Mouse (Mus musculus) neural tube, embryonic 12.5 days (tissue): ENCODE data around the gene Snx17. TPM values are rescaled to one million over a fixed set of nuclear protein-coding genes. Genes with fewer than 3 reads are reported as not detected.
"Not testable (repeated sequence)": the region's sequence is repeated elsewhere in the genome, so short reads cannot be mapped to it uniquely, and the experiment has no call there.

Experiments
- ATAC-seq: fragments of 200-750 bp; cut with Nextera tagmentation; 2 replicates; pipeline ENCODE4 v1.8.0; 2017; ENCODE audit warnings: low read depth, mild to moderate bottlenecking, moderate TSS enrichment, moderate library complexity; ENCODE audit not compliant: low FRiP score
- H3K27ac ChIP-seq: fragments of 300-500 bp; sonication (generic); 2 replicates; pipeline ENCODE4 v1.5.1; 2016
- H3K27me3 ChIP-seq: fragments of 300-500 bp; sonication (generic); replicated peaks from 2 replicates; pipeline ENCODE4 v1.6.1; 2016; ENCODE audit warnings: mild to moderate bottlenecking
- H3K36me3 ChIP-seq: fragments of 300-500 bp; sonication (generic); 2 replicates; pipeline ENCODE4 v1.6.1; 2016; ENCODE audit warnings: mild to moderate bottlenecking
- H3K4me1 ChIP-seq: fragments of 300-500 bp; sonication (generic); 2 replicates; pipeline ENCODE4 v1.6.1; 2016
- H3K4me2 ChIP-seq: fragments of 300-500 bp; sonication (generic); replicated peaks from 2 replicates; pipeline ENCODE4 v1.6.1; 2016; ENCODE audit warnings: mild to moderate bottlenecking
- H3K4me3 ChIP-seq: fragments of 300-500 bp; sonication (generic); 2 replicates; pipeline ENCODE4 v1.5.1; 2016
- H3K9ac ChIP-seq: fragments of 300-500 bp; sonication (generic); 2 replicates; pipeline ENCODE4 v1.6.1; 2016; ENCODE audit warnings: mild to moderate bottlenecking
- H3K9me3 ChIP-seq: fragments of 300-500 bp; sonication (generic); 2 replicates; pipeline ENCODE4 v1.6.1; 2016; ENCODE audit warnings: mild to moderate bottlenecking
- WGBS: fragments of 180-500 bp; shearing (Covaris S2); methylation state at CpG from one replicate; pipeline ENCODE4 v1.1.7; 2016; 5-methylcytosine and 5-hydroxymethylcytosine counted together
- polyA plus RNA-seq: library from polyadenylated mRNA; unstranded; fragments of >200 nt; fragmentation: Nextera tagmentation; extraction: Ambion mirVana; gene quantifications from 2 replicates; pipeline ENCODE4 v1.2.1, GENCODE M21; 2016

The Snx17 gene
- polyA plus RNA-seq, 1 experiment from 2014 or later = 131 TPM

DNA sequence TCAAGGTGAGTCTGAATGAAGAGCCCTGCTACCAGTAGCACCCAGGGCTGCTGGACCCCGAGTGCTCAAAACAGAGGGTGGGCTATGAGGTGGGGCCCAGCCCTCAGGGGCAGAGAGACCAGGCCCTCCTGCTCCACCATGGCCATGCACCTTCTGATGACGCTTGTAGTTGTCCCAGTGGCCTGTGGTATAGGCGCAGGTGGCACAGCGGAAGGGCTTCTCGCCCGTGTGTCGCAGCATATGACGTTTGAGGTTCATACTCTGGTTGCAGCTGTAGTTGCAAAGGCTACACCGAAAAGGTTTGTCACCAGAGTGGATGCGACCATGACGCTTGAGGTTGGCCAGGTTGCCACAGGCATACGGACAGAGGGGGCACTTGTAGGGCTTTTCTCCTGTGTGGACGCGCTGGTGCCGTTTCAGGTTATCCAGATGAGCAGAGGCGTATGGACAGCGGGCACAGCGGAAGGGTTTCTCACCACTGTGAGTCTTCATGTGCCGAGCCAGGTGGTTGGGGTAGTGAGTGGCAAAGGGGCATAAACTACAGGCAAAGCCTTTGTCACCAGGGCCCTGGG, 6.4 kb downstream of the Snx17 start:
- no peak overlapping the region for H3K9ac ChIP-seq
- 93% methylated on average over 19 of the region's 19 CpGs for WGBS
- no peak overlapping the region for H3K27ac ChIP-seq
- ATAC-seq = no peak
- H3K4me1 ChIP-seq = peaks cover 25% of the 10 kb centered on the region
- peaks cover 84% of the 10 kb centered on the region for H3K36me3 ChIP-seq
- no peak overlapping the region for H3K4me3 ChIP-seq
- H3K9me3 ChIP-seq = peaks cover 5% of the 10 kb centered on the region
- no peak overlapping the region for H3K4me2 ChIP-seq
- no peaks in the 10 kb centered on the region for H3K27me3 ChIP-seq

DNA sequence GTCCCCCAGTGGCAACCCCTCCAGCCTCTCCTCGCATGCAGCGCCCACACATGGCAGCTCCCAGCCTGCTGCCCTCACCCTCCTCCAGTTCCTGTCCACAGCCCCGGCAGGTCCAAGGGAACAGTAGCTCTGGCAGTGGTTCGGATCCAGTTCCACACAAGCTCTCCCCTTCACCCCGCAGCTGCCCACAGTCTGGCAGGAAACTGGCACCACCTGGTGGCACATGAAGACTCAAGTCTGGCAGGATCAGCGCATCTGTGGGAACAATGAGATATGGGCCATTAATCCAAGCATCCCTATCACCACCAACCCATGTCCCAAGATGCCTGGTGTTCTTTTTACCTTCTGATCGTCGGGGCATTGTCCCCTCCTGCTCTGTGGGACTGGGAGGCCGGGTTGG, 6.9 kb downstream of the Snx17 start:
- WGBS = 87% methylated on average over 9 of the region's 9 CpGs
- H3K27ac ChIP-seq = no peak overlapping the region
- no peaks in the 10 kb centered on the region for H3K27me3 ChIP-seq
- ATAC-seq = no peak
- H3K9ac ChIP-seq = peak overlapping the region; percentile 17; the same call in 1 of the 2 replicates
- peaks cover 5% of the 10 kb centered on the region for H3K9me3 ChIP-seq
- peak overlapping the region; percentile 87; the same call in 1 of the 2 replicates for H3K4me2 ChIP-seq
- H3K36me3 ChIP-seq = peaks cover 84% of the 10 kb centered on the region
- H3K4me1 ChIP-seq = peaks cover 23% of the 10 kb centered on the region
- 0 out of 2 replicates have a peak overlapping the region, but pooled peaks have one; percentile 0 for H3K4me3 ChIP-seq

DNA sequence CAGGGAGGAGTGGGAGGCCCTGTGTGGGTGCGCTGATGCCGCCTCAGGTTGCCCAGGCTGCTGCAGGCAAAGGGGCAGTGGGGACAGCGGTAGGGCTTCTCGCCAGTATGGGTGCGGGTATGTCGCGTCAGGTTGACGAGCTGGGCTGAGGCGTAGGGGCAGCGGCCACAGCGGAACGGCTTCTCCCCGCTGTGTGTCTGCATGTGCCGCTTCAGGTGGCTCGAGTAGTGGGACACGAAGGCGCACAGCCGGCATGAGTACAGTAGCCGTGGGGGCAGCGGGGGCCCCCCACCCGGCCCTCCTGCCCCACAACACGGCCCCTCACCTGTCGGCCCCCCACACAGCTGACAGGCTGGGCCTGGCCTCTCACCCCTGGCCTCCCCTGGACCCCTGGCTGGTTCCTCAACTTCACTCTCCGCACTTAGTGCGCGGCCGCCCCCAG, 7.3 kb downstream of the Snx17 start:
- Histone ChIP-seq H3K27ac (no peak overlapping the region), H3K27me3 (no peaks in the 10 kb centered on the region), H3K4me3 (0 out of 2 replicates have a peak overlapping the region, but pooled peaks have one; percentile 0), H3K4me2 (peak overlapping the region; percentile 87), H3K36me3 (peaks cover 84% of the 10 kb centered on the region), H3K9me3 (peaks cover 5% of the 10 kb centered on the region), H3K4me1 (peaks cover 23% of the 10 kb centered on the region), H3K9ac (peak overlapping the region; percentile 17; the same call in 1 of the 2 replicates)
- no peak for ATAC-seq
- 90% methylated on average over 27 of the region's 27 CpGs for WGBS

DNA sequence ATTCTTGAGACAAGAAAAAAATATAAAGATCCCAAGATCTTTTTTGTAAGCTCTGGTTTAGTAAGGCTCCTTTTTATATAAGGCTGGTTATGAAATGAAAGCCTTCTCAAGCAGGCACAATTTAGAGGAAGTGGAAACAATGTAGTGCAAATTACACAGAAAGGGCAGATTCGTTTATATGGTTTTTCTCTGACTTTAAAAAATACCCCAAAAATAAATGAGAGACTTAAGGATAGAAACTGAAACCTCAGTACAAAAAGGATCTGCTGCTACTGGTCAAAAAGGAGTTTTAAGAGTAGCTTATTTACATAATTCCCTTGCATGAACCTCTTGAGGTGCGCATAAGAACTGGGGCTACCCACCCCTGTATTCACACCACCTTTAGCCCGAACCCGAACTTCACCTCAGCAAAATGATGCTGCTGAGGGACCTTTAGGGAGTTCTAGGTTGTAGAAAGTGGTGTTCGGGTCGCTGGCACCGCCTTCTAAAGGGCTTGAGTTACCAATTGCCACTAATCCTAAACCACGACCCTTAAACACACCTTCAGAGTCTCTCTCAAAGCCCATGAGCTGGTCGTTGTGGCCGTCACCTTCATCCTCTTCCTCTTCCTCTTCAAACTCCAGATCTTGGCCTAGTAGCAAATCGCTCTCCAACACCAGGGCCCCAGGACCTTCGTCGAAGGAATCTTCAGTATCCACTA, 8.2 kb downstream of the Snx17 start:
- WGBS = 21% methylated on average over 13 of the region's 13 CpGs
- Histone ChIP-seq H3K27me3 (no peaks in the 10 kb centered on the region), H3K4me1 (peaks cover 23% of the 10 kb centered on the region), H3K4me2 (peak overlapping the region; percentile 87), H3K4me3 (peak overlapping the region; percentile 88), H3K9ac (peak overlapping the region; percentile 88), H3K9me3 (peaks cover 5% of the 10 kb centered on the region), H3K36me3 (peaks cover 83% of the 10 kb centered on the region), H3K27ac (peak overlapping the region; percentile 72; the same call in 1 of the 2 replicates)
- ATAC-seq = no peak

DNA sequence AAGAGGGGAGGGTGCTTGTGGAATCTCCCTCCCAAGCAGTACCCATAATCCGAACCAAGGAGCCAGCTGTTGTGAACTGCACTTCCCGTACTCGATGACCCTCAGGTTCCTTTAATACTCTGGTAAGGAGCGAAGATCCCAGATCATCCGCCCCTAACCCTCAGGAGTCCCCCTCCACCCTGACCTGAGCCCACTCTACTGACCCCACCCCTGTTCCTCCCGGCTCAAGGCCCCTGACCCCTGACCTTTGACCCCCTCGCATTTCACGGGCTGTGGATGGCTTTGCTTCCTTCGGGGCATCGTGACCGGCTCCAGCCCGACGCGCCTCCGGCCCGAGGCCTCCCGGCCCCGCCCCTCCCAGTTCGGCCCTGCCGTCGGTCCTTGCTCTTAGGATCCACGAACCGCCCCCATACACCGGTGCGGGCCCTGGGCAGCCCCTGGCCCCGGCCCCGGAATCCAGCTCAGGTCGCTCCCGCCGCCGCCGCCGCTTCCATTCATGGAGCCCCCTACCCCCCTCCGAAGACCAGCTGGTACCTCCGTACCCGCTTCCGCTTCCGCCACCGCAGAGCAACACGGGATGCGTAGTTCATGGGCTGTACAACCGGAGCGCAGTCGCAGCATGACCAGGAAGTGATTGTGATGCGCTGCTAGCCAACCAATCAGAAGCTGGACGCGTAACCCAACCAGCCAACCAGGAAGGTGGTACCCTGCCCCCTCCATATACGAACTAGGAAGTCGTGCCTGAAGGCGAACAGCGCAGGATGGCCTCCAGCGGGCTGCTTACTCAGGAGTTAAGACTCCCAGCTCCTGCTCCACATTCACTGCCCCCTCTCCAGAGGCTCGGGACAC, 8.9 kb downstream of the Snx17 start, which contains the start of gene Zfp513:
TSS of gene Zfp513 (minus strand) at position 562 of the 849 bp plus-strand sequence.
- under 1% methylated on average over 53 of the region's 53 CpGs for WGBS
- peak; percentile 96 for ATAC-seq
- Histone ChIP-seq H3K9me3 (peaks cover 5% of the 10 kb centered on the region), H3K4me3 (peak within 1 kb of the TSS; percentile 88), H3K9ac (peak within 1 kb of the TSS; percentile 88), H3K27me3 (no peaks in the 10 kb centered on the region), H3K4me1 (peaks cover 23% of the 10 kb centered on the region), H3K4me2 (peak within 1 kb of the TSS; percentile 87), H3K36me3 (peaks cover 81% of the 10 kb centered on the region), H3K27ac (peak within 1 kb of the TSS; percentile 72)

DNA sequence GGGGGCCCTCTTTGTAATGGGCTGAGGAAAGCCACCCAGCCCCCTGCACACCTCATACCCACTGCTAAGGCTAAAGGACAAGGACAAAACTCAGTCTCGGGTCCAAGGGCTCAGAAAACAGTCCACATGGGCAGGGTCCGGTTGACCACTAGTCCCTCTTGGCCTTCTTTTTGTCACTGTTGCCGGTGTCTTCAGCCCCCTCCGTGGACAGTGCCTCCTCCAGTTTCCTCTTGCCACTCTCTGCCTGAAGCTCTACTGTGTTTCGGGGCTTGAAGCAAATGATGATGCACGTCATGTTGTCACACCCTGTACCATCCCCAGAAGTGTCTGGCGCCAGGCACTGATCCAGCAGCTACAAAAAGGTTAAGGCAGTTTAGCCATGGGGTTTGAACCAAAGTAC, 9.9 kb downstream of the Snx17 start:
- 84% methylated on average over 7 of the region's 7 CpGs for WGBS
- peak overlapping the region; percentile 43 for H3K4me3 ChIP-seq
- peak overlapping the region; percentile 87 for H3K4me2 ChIP-seq
- ATAC-seq = 0 out of 2 replicates have a peak, but pooled peaks have one; percentile 27
- H3K36me3 ChIP-seq = peaks cover 81% of the 10 kb centered on the region
- no peaks in the 10 kb centered on the region for H3K27me3 ChIP-seq
- H3K27ac ChIP-seq = peak overlapping the region; percentile 62; the same call in 1 of the 2 replicates
- peaks cover 23% of the 10 kb centered on the region for H3K4me1 ChIP-seq
- H3K9ac ChIP-seq = peak overlapping the region; percentile 47
- peaks cover 5% of the 10 kb centered on the region for H3K9me3 ChIP-seq

DNA sequence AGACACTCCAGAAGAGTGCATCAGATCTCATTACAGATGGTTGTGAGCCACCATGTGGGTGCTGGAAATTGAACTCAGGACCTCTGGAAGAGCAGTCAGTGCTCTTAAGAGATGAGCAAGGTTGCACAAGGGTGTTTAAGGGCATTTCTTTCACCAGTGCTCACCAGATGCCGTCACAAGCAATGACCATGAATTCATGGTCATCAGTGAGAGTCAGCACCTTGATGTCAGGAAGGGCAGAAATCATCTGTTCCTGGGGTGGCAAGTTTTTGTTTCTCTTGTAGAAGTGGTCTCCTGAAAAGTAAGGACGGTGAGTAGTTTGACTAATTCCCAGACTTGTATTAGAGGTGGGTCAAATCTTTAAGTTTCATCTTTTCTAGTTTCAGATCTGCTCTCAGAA, 10.8 kb downstream of the Snx17 start:
- Histone ChIP-seq H3K9me3 (peaks cover 5% of the 10 kb centered on the region), H3K9ac (no peak overlapping the region), H3K4me2 (no peak overlapping the region), H3K27ac (no peak overlapping the region), H3K4me3 (no peak overlapping the region), H3K4me1 (peaks cover 23% of the 10 kb centered on the region), H3K36me3 (peaks cover 74% of the 10 kb centered on the region), H3K27me3 (no peaks in the 10 kb centered on the region)
- WGBS = 91% methylated on average over 2 of the region's 2 CpGs
- no peak for ATAC-seq

DNA sequence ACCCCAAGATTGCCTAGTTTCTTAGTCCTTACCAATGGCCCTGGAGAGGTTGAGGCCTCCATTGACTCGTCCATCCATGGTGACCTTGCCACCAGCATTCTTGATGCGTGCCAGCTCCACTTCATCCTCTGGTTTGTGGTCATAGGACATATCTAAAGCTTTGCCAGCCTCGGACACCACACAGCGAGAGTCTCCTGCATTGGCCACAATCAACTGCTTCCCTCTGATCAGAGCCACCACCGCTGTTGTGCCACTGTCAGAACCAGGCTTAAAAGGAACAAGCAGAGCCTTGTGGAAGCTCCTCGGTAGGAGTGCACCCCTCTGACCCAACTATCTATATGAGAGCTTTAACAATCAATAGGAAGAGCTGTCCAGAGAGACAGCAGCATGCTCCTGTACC, 11.4 kb downstream of the Snx17 start:
- Histone ChIP-seq H3K4me1 (peaks cover 23% of the 10 kb centered on the region), H3K9me3 (peaks cover 5% of the 10 kb centered on the region), H3K27ac (no peak overlapping the region), H3K36me3 (peaks cover 68% of the 10 kb centered on the region), H3K4me2 (no peak overlapping the region), H3K9ac (no peak overlapping the region), H3K27me3 (no peaks in the 10 kb centered on the region), H3K4me3 (no peak overlapping the region; the same call in 1 of the 2 replicates)
- 95% methylated on average over 6 of the region's 6 CpGs for WGBS
- ATAC-seq = no peak

DNA sequence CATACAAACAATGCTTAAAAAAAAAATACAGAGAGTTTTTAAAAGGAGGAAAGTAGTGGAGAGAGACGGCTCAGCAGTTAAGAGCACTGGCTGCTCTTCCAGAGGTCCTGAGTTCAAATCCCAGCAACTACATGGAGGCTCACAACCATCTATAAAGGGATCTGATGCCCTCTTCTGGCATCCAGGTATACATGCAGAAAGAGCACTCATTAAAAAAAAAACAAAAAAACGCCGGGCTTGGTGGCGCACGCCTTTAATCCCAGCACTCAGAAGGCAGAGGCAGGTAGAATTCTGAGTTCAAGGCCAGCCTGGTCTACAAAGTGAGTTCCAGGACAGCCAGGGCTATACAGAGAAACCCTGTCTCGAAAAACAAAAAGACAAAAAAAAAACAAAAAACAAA, 23.5 kb downstream of the Snx17 start:
- ATAC-seq, H3K9ac ChIP-seq, H3K4me1 ChIP-seq, H3K9me3 ChIP-seq, H3K27me3 ChIP-seq, H3K27ac ChIP-seq, H3K4me2 ChIP-seq, H3K4me3 ChIP-seq, H3K36me3 ChIP-seq: not testable (repeated sequence)
- WGBS = 95% methylated on average over 6 of the region's 6 CpGs

DNA sequence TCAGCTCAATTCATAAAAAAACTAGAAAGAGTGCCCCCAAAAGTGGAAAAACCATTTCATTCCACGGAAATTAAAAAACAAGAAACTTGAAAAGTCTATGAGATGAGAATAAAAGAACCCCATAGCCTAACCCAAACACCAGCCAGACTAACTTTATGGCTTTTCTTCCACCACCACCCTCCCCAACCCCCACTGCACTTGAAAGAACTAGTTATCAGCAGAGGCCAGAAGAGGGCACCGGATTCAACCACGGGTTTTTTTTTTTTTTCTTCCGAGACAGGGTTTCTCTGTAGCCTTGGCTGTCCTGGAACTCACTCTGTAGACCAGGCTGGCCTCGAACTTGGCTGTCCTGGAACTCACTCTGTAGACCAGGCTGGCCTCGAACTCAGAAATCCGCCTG, 25.3 kb downstream of the Snx17 start:
- H3K9me3 ChIP-seq = no peaks in the 10 kb centered on the region
- H3K4me2 ChIP-seq = no peak overlapping the region
- 63% methylated on average over 7 of the region's 7 CpGs for WGBS
- H3K9ac ChIP-seq = no peak overlapping the region
- no peak for ATAC-seq
- no peak overlapping the region for H3K27ac ChIP-seq
- H3K4me3 ChIP-seq = no peak overlapping the region
- H3K27me3 ChIP-seq = no peaks in the 10 kb centered on the region
- H3K4me1 ChIP-seq = peaks cover 6% of the 10 kb centered on the region
- H3K36me3 ChIP-seq = no peaks in the 10 kb centered on the region

DNA sequence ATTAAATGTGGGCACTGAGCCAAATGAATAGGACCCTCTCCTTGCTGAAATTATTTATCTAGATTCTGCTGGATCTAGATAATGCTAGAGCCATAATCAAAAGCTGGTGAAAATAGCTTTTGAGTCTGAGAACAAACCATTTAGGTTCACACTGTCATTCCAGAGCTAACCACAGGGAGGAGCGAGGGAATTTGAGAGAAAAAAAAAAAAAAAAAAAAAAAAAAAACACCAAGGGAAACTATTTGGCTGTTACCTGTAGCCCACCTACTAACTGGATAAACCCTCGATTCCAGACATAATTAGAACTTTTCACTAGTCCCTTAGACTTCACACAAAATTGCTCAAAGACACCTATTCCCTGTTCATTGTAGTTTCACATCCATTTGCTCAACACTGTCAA, 26.0 kb downstream of the Snx17 start:
- Histone ChIP-seq H3K4me1 (peaks cover 6% of the 10 kb centered on the region), H3K27me3 (no peaks in the 10 kb centered on the region), H3K36me3 (no peaks in the 10 kb centered on the region), H3K4me3 (peak overlapping the region; percentile 18; the same call in 1 of the 2 replicates), H3K9me3 (no peaks in the 10 kb centered on the region), H3K9ac (no peak overlapping the region), H3K27ac (no peak overlapping the region), H3K4me2 (peak overlapping the region; percentile 84)
- 3% methylated on average over 2 of the region's 2 CpGs for WGBS
- no peak for ATAC-seq

DNA sequence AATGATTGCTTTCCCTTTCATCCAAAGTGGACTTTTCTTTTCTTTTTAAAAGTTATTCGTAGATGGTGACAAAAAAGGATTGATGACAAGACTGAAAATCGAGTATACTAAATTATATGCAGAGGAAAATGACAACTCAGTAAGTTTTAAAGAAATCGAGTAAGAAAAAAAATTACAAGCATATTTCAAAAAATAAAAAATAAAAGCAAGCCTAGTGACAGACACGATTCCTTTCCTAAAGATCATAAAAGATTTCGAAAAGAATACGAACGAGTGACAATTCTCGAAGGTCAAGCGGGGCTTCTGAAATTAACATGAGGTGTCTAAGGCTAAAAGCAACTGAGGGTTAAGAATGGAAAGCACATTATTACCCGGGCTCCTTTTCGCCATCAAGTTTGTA, 26.4 kb downstream of the Snx17 start:
- Histone ChIP-seq H3K4me2 (peak overlapping the region; percentile 84), H3K4me3 (peak overlapping the region; percentile 96), H3K9ac (peak overlapping the region; percentile 94), H3K4me1 (peaks cover 6% of the 10 kb centered on the region), H3K27me3 (no peaks in the 10 kb centered on the region), H3K36me3 (no peaks in the 10 kb centered on the region), H3K27ac (no peak overlapping the region), H3K9me3 (no peaks in the 10 kb centered on the region)
- ATAC-seq = no peak
- WGBS = 3% methylated on average over 11 of the region's 11 CpGs
